Mouse (Mus musculus) limb, embryonic 12.5 days (tissue): ENCODE measurements around the gene Cluap1. TPM values are rescaled to one million over a fixed set of nuclear protein-coding genes. Genes with fewer than 3 reads are reported as not detected.

Experiments
- ATAC-seq: fragments of 200-750 bp; cut with Nextera tagmentation; 2 replicates; pipeline ENCODE4 v1.8.0; 2017; ENCODE audit warnings: low read depth, moderate TSS enrichment; ENCODE audit not compliant: insufficient number of reproducible peaks, insufficient read depth, low FRiP score, low TSS enrichment
- H3K27ac ChIP-seq: fragments of 300-500 bp; sonication (generic); 2 replicates; pipeline ENCODE4 v1.5.1; 2016; ENCODE audit warnings: mild to moderate bottlenecking, moderate library complexity
- H3K27me3 ChIP-seq: fragments of 300-500 bp; sonication (generic); 2 replicates; pipeline ENCODE4 v1.6.1; 2016; ENCODE audit warnings: mild to moderate bottlenecking, moderate library complexity
- H3K36me3 ChIP-seq: fragments of 300-500 bp; sonication (generic); 2 replicates; pipeline ENCODE4 v1.6.1; 2016; ENCODE audit warnings: mild to moderate bottlenecking, moderate library complexity
- H3K4me1 ChIP-seq: fragments of 300-500 bp; sonication (generic); replicated peaks from 2 replicates; pipeline ENCODE4 v1.6.1; 2016
- H3K4me2 ChIP-seq: fragments of 300-500 bp; sonication (generic); 2 replicates; pipeline ENCODE4 v1.6.1; 2016; ENCODE audit warnings: mild to moderate bottlenecking, moderate library complexity
- H3K4me3 ChIP-seq: fragments of 300-500 bp; sonication (generic); replicated peaks from 2 replicates; pipeline ENCODE4 v1.5.1; 2016; ENCODE audit warnings: mild to moderate bottlenecking
- H3K9ac ChIP-seq: fragments of 300-500 bp; sonication (generic); replicated peaks from 2 replicates; pipeline ENCODE4 v1.6.1; 2016; ENCODE audit warnings: mild to moderate bottlenecking, moderate library complexity
- H3K9me3 ChIP-seq: fragments of 300-500 bp; sonication (generic); 2 replicates; pipeline ENCODE4 v1.6.1; 2016; ENCODE audit warnings: mild to moderate bottlenecking, moderate library complexity
- WGBS: fragments of 180-500 bp; shearing (Covaris S2); methylation state at CpG from one replicate; pipeline ENCODE4 v1.1.7; 2016; 5-methylcytosine and 5-hydroxymethylcytosine counted together
- microRNA-seq: library from miRNA; unstranded; fragments of <30 nt; microRNA quantifications from one replicate; pipeline ENCODE4, GENCODE M21; 2017
- polyA plus RNA-seq: library from polyadenylated mRNA; unstranded; fragments of >200 nt; fragmentation: Nextera tagmentation; extraction: Ambion mirVana; gene quantifications from 2 replicates; pipeline ENCODE4 v1.2.1, GENCODE M21; 2016

The Cluap1 gene
- polyA plus RNA-seq, 1 experiment from 2014 or later: 25.7 TPM

GRCm38 (mm10) chr16:3988410-3988809 lies 79.8 kb downstream of the Cluap1 start:
- ATAC-seq: no peak
- peaks cover 98% of the 10 kb centered on the region for H3K36me3 ChIP-seq
- 88% methylated on average over 4 of the region's 4 CpGs for WGBS

More at GRCm38 (mm10) chr16:3988410-3988809, 79.8 kb downstream of the Cluap1 start:
- Histone ChIP-seq H3K9ac (no peak overlapping the region), H3K4me2 (no peak overlapping the region), H3K9me3 (no peaks in the 10 kb centered on the region), H3K27ac (no peak overlapping the region), H3K4me3 (no peak overlapping the region), H3K4me1 (no peaks in the 10 kb centered on the region), H3K27me3 (no peaks in the 10 kb centered on the region)

Small RNAs within 50 kb of the gene (microRNA-seq; reads per million reads assigned to microRNA genes)
- gene Gm23493: not detected

Other genes with a start within 250 kb of the Cluap1 start
- not detected in 2 replicates for gene Mefv, start 190.7 kb upstream of the Cluap1 start, polyA plus RNA-seq
- 51.7 and 60.2 TPM in 2 replicates for gene Zfp263, start 164.7 kb upstream of the Cluap1 start, polyA plus RNA-seq
- gene Olfr15, start 77.9 kb upstream of the Cluap1 start, polyA plus RNA-seq: not detected in 2 replicates
- gene Zfp174, start 61.5 kb upstream of the Cluap1 start, polyA plus RNA-seq: 1.9 TPM in 2 replicates
- 51.5 and 55.5 TPM in 2 replicates for gene Naa60, start 36.4 kb upstream of the Cluap1 start, polyA plus RNA-seq
- gene Zfp597, start 24.2 kb upstream of the Cluap1 start, polyA plus RNA-seq: 5.6 and 7.5 TPM in 2 replicates
- 0.93 and 2.4 TPM in 2 replicates for gene Gm20695, start 24.2 kb upstream of the Cluap1 start, polyA plus RNA-seq
- 8.7 and 9.3 TPM in 2 replicates for gene 1700037C18Rik, start 112 bp upstream of the Cluap1 start, polyA plus RNA-seq
- 0.83 and 1.5 TPM in 2 replicates for gene Nlrc3, start 67.8 kb downstream of the Cluap1 start, polyA plus RNA-seq
- 23.1 and 27.9 TPM in 2 replicates for gene Slx4, start 95.0 kb downstream of the Cluap1 start, polyA plus RNA-seq
- 6.5 and 8.2 TPM in 2 replicates for gene Dnase1, start 128.1 kb downstream of the Cluap1 start, polyA plus RNA-seq
- gene Trap1, start 169.0 kb downstream of the Cluap1 start, polyA plus RNA-seq: 85.6 and 86.5 TPM in 2 replicates